Mouse (Mus musculus): ENCODE results near the gene Acsl1. TPM values are rescaled to one million over a fixed set of nuclear protein-coding genes. Genes with fewer than 3 reads are reported as not detected.

Gene Acsl1
- total and polyA plus RNA-seq, 2 experiments from 2014 or later = 291 to 297 TPM

GRCm38 (mm10) chr8:46497314-46498011, 26.6 kb downstream of the Acsl1 start:
- 36% methylated on average over 15 of the region's 15 CpGs for WGBS
- TF ChIP-seq CTCF (IDR thresholded peaks at IDR 0.05; ENCODE audit: low read depth) (no peak), EP300 (IDR thresholded peaks at IDR 0.05; ENCODE audit: low read depth) (no peak)
- Histone ChIP-seq H3K4me3 (ENCODE audit: low read depth, low read length) (peak overlapping the region; percentile 5; the same call in 1 of the 2 replicates), H3K9me3 (replicated peaks; ENCODE audit: control insufficient read depth, low read length) (no peaks in the 10 kb centered on the region), H3K9ac (replicated peaks; ENCODE audit: low read depth, low read length) (no peak overlapping the region), H3K27me3 (ENCODE audit: control insufficient read depth, insufficient read depth, low read length) (no peaks in the 10 kb centered on the region), H3K36me3 (replicated peaks; ENCODE audit: control insufficient read depth, insufficient read depth, low read length) (peaks cover 35% of the 10 kb centered on the region), H3K4me1 (ENCODE audit: control insufficient read depth, insufficient read depth) (peaks cover 40% of the 10 kb centered on the region), H3K27ac (ENCODE audit: low read depth) (peak overlapping the region; percentile 74), H3K4me2 (ENCODE audit: low read depth, low read length) (peak overlapping the region; percentile 32)
- DNase-seq (ENCODE audit: low spot score) (peak; percentile 51), ATAC-seq (ENCODE audit: insufficient read depth, low read depth) (peak; percentile 52)

GRCm38 (mm10) chr8:46499376-46500061, 28.7 kb downstream of the Acsl1 start:
- Histone ChIP-seq H3K27me3 (ENCODE audit: control insufficient read depth, insufficient read depth, low read length) (no peaks in the 10 kb centered on the region), H3K4me1 (ENCODE audit: control insufficient read depth, insufficient read depth) (peaks cover 46% of the 10 kb centered on the region), H3K9ac (replicated peaks; ENCODE audit: low read depth, low read length) (no peak overlapping the region), H3K36me3 (replicated peaks; ENCODE audit: control insufficient read depth, insufficient read depth, low read length) (peaks cover 17% of the 10 kb centered on the region), H3K4me3 (ENCODE audit: low read depth, low read length) (no peak overlapping the region), H3K27ac (ENCODE audit: low read depth) (no peak overlapping the region; the same call in 1 of the 2 replicates), H3K4me2 (ENCODE audit: low read depth, low read length) (peak overlapping the region; percentile 35), H3K9me3 (replicated peaks; ENCODE audit: control insufficient read depth, low read length) (no peaks in the 10 kb centered on the region)
- no peak for TF ChIP-seq CTCF (IDR thresholded peaks at IDR 0.05; ENCODE audit: low read depth)
- TF ChIP-seq EP300 (IDR thresholded peaks at IDR 0.05; ENCODE audit: low read depth) = no peak
- DNase-seq (ENCODE audit: low spot score) (no peak), ATAC-seq (ENCODE audit: insufficient read depth, low read depth) (peak; percentile 34; the same call in 1 of the 2 replicates)
- 26% methylated on average over 19 of the region's 19 CpGs for WGBS

GRCm38 (mm10) chr8:46502333-46503071, 31.7 kb downstream of the Acsl1 start:
- WGBS = 31% methylated on average over 19 of the region's 19 CpGs
- Histone ChIP-seq H3K36me3 (replicated peaks; ENCODE audit: control insufficient read depth, insufficient read depth, low read length) (peaks cover 31% of the 10 kb centered on the region), H3K27ac (ENCODE audit: low read depth) (no peak overlapping the region), H3K9ac (replicated peaks; ENCODE audit: low read depth, low read length) (no peak overlapping the region), H3K4me1 (ENCODE audit: control insufficient read depth, insufficient read depth) (peaks cover 25% of the 10 kb centered on the region), H3K4me3 (ENCODE audit: low read depth, low read length) (no peak overlapping the region), H3K9me3 (replicated peaks; ENCODE audit: control insufficient read depth, low read length) (no peaks in the 10 kb centered on the region), H3K4me2 (ENCODE audit: low read depth, low read length) (peak overlapping the region; percentile 34), H3K27me3 (ENCODE audit: control insufficient read depth, insufficient read depth, low read length) (no peaks in the 10 kb centered on the region)
- DNase-seq (ENCODE audit: low spot score) (no peak), ATAC-seq (ENCODE audit: insufficient read depth, low read depth) (no peak)
- TF ChIP-seq EP300 (IDR thresholded peaks at IDR 0.05; ENCODE audit: low read depth) (no peak), CTCF (IDR thresholded peaks at IDR 0.05; ENCODE audit: low read depth) (no peak)

- ATAC-seq (ENCODE audit: insufficient read depth, low read depth) = no peak
- H3K4me2 ChIP-seq (ENCODE audit: low read depth, low read length) = peak overlapping the region; percentile 34; the same call in 1 of the 2 replicates
- peaks cover 20% of the 10 kb centered on the region for H3K4me1 ChIP-seq (ENCODE audit: control insufficient read depth, insufficient read depth)
- peaks cover 37% of the 10 kb centered on the region for H3K36me3 ChIP-seq (replicated peaks; ENCODE audit: control insufficient read depth, insufficient read depth, low read length)
- no peak overlapping the region for H3K9ac ChIP-seq (replicated peaks; ENCODE audit: low read depth, low read length)
- no peaks in the 10 kb centered on the region for H3K27me3 ChIP-seq (ENCODE audit: control insufficient read depth, insufficient read depth, low read length)
- 72% methylated on average over 12 of the region's 12 CpGs for WGBS
- H3K27ac ChIP-seq (ENCODE audit: low read depth) = no peak overlapping the region
- TF ChIP-seq CTCF (IDR thresholded peaks at IDR 0.05; ENCODE audit: low read depth) = no peak
- no peak overlapping the region for H3K4me3 ChIP-seq (ENCODE audit: low read depth, low read length)
- no peaks in the 10 kb centered on the region for H3K9me3 ChIP-seq (replicated peaks; ENCODE audit: control insufficient read depth, low read length)
- no peak for DNase-seq (ENCODE audit: low spot score)
These were observed 32.3 kb downstream of the Acsl1 start for GRCm38 (mm10) chr8:46503072-46503695.

GRCm38 (mm10) chr8:46504196-46504595, 33.4 kb downstream of the Acsl1 start:
- Histone ChIP-seq H3K4me2 (ENCODE audit: low read depth, low read length) (no peak overlapping the region), H3K4me1 (ENCODE audit: control insufficient read depth, insufficient read depth) (peaks cover 14% of the 10 kb centered on the region), H3K27me3 (ENCODE audit: control insufficient read depth, insufficient read depth, low read length) (no peaks in the 10 kb centered on the region), H3K4me3 (ENCODE audit: low read depth, low read length) (no peak overlapping the region), H3K36me3 (replicated peaks; ENCODE audit: control insufficient read depth, insufficient read depth, low read length) (peaks cover 46% of the 10 kb centered on the region), H3K27ac (ENCODE audit: low read depth) (no peak overlapping the region), H3K9ac (replicated peaks; ENCODE audit: low read depth, low read length) (no peak overlapping the region), H3K9me3 (replicated peaks; ENCODE audit: control insufficient read depth, low read length) (no peaks in the 10 kb centered on the region)
- TF ChIP-seq EP300 (IDR thresholded peaks at IDR 0.05; ENCODE audit: low read depth) (no peak), CTCF (IDR thresholded peaks at IDR 0.05; ENCODE audit: low read depth) (no peak)
- DNase-seq (ENCODE audit: low spot score) (no peak), ATAC-seq (ENCODE audit: insufficient read depth, low read depth) (no peak)
- 71% methylated on average over 3 of the region's 3 CpGs for WGBS

All from heart, postnatal 0 days (tissue).